Mouse (Mus musculus): ENCODE results near the gene Nup153. TPM values are rescaled to one million over a fixed set of nuclear protein-coding genes. Genes with fewer than 3 reads are reported as not detected.

Nup153 gene
- polyA plus RNA-seq, 1 experiment from 2014 or later = 27.7 TPM

- Histone ChIP-seq H3K4me2 (ENCODE audit: low read depth, low read length) (no peak overlapping the region), H3K27me3 (ENCODE audit: control insufficient read depth, insufficient read depth, low read length) (no peaks in the 10 kb centered on the region), H3K9ac (replicated peaks; ENCODE audit: low read depth, low read length) (no peak overlapping the region), H3K4me1 (ENCODE audit: control insufficient read depth, insufficient read depth, low read length) (peaks cover 9% of the 10 kb centered on the region), H3K9me3 (ENCODE audit: control insufficient read depth, low read length) (no peaks in the 10 kb centered on the region), H3K4me3 (ENCODE audit: low read depth, low read length) (no peak overlapping the region), H3K27ac (ENCODE audit: low read depth, low read length) (no peak overlapping the region), H3K36me3 (ENCODE audit: control insufficient read depth, insufficient read depth, low read length) (no peaks in the 10 kb centered on the region)
- ATAC-seq (ENCODE audit: low read depth) = no peak
Observed at GRCm38 (mm10) chr13:46724371-46724770, 3.4 kb downstream of the Nup153 start.

GRCm38 (mm10) chr13:46721009-46721408, 6.7 kb downstream of the Nup153 start:
- no peak for ATAC-seq (ENCODE audit: low read depth)
- peaks cover 8% of the 10 kb centered on the region for H3K4me1 ChIP-seq (ENCODE audit: control insufficient read depth, insufficient read depth, low read length)
- no peak overlapping the region for H3K4me3 ChIP-seq (ENCODE audit: low read depth, low read length)
- H3K27ac ChIP-seq (ENCODE audit: low read depth, low read length) = no peak overlapping the region
- H3K27me3 ChIP-seq (ENCODE audit: control insufficient read depth, insufficient read depth, low read length) = no peaks in the 10 kb centered on the region
- H3K9me3 ChIP-seq (ENCODE audit: control insufficient read depth, low read length) = no peaks in the 10 kb centered on the region
- H3K9ac ChIP-seq (replicated peaks; ENCODE audit: low read depth, low read length) = no peak overlapping the region
- H3K4me2 ChIP-seq (ENCODE audit: low read depth, low read length) = no peak overlapping the region
- H3K36me3 ChIP-seq (ENCODE audit: control insufficient read depth, insufficient read depth, low read length) = no peaks in the 10 kb centered on the region

GRCm38 (mm10) chr13:46718893-46719400, 8.8 kb downstream of the Nup153 start:
- H3K36me3 ChIP-seq (ENCODE audit: control insufficient read depth, insufficient read depth, low read length) = no peaks in the 10 kb centered on the region
- no peaks in the 10 kb centered on the region for H3K27me3 ChIP-seq (ENCODE audit: control insufficient read depth, insufficient read depth, low read length)
- no peak overlapping the region for H3K4me3 ChIP-seq (ENCODE audit: low read depth, low read length)
- no peak overlapping the region for H3K27ac ChIP-seq (ENCODE audit: low read depth, low read length)
- no peak overlapping the region for H3K4me2 ChIP-seq (ENCODE audit: low read depth, low read length)
- H3K9me3 ChIP-seq (ENCODE audit: control insufficient read depth, low read length) = no peaks in the 10 kb centered on the region
- H3K4me1 ChIP-seq (ENCODE audit: control insufficient read depth, insufficient read depth, low read length) = no peaks in the 10 kb centered on the region
- no peak overlapping the region for H3K9ac ChIP-seq (replicated peaks; ENCODE audit: low read depth, low read length)
- 79% methylated on average over 5 of the region's 5 CpGs for WGBS
- ATAC-seq (ENCODE audit: low read depth) = no peak

GRCm38 (mm10) chr13:46715976-46716639, 11.6 kb downstream of the Nup153 start:
- 77% methylated on average over 3 of the region's 3 CpGs for WGBS
- Histone ChIP-seq H3K27me3 (ENCODE audit: control insufficient read depth, insufficient read depth, low read length) (no peaks in the 10 kb centered on the region), H3K4me1 (ENCODE audit: control insufficient read depth, insufficient read depth, low read length) (no peaks in the 10 kb centered on the region), H3K4me2 (ENCODE audit: low read depth, low read length) (no peak overlapping the region), H3K27ac (ENCODE audit: low read depth, low read length) (no peak overlapping the region), H3K4me3 (ENCODE audit: low read depth, low read length) (no peak overlapping the region), H3K36me3 (ENCODE audit: control insufficient read depth, insufficient read depth, low read length) (peaks cover 16% of the 10 kb centered on the region), H3K9me3 (ENCODE audit: control insufficient read depth, low read length) (no peaks in the 10 kb centered on the region), H3K9ac (replicated peaks; ENCODE audit: low read depth, low read length) (no peak overlapping the region)
- no peak for ATAC-seq (ENCODE audit: low read depth)

GRCm38 (mm10) chr13:46713486-46713885, 14.3 kb downstream of the Nup153 start:
- Histone ChIP-seq H3K9ac (replicated peaks; ENCODE audit: low read depth, low read length) (no peak overlapping the region), H3K27ac (ENCODE audit: low read depth, low read length) (no peak overlapping the region), H3K4me2 (ENCODE audit: low read depth, low read length) (no peak overlapping the region), H3K4me1 (ENCODE audit: control insufficient read depth, insufficient read depth, low read length) (no peaks in the 10 kb centered on the region), H3K27me3 (ENCODE audit: control insufficient read depth, insufficient read depth, low read length) (no peaks in the 10 kb centered on the region), H3K9me3 (ENCODE audit: control insufficient read depth, low read length) (no peaks in the 10 kb centered on the region), H3K36me3 (ENCODE audit: control insufficient read depth, insufficient read depth, low read length) (peaks cover 23% of the 10 kb centered on the region), H3K4me3 (ENCODE audit: low read depth, low read length) (no peak overlapping the region)
- WGBS = 95% methylated on average over 5 of the region's 5 CpGs
- ATAC-seq (ENCODE audit: low read depth) = no peak

- WGBS = 90% methylated on average over 5 of the region's 5 CpGs
- Histone ChIP-seq H3K4me2 (ENCODE audit: low read depth, low read length) (no peak overlapping the region), H3K36me3 (ENCODE audit: control insufficient read depth, insufficient read depth, low read length) (peaks cover 12% of the 10 kb centered on the region; the same call in 1 of the 2 replicates), H3K9me3 (ENCODE audit: control insufficient read depth, low read length) (no peaks in the 10 kb centered on the region), H3K27ac (ENCODE audit: low read depth, low read length) (no peak overlapping the region), H3K4me1 (ENCODE audit: control insufficient read depth, insufficient read depth, low read length) (no peaks in the 10 kb centered on the region), H3K27me3 (ENCODE audit: control insufficient read depth, insufficient read depth, low read length) (no peaks in the 10 kb centered on the region), H3K9ac (replicated peaks; ENCODE audit: low read depth, low read length) (no peak overlapping the region), H3K4me3 (ENCODE audit: low read depth, low read length) (no peak overlapping the region)
- no peak for ATAC-seq (ENCODE audit: low read depth)
Observed at GRCm38 (mm10) chr13:46703138-46703537, 24.6 kb downstream of the Nup153 start.

- Histone ChIP-seq H3K27me3 (ENCODE audit: control insufficient read depth, insufficient read depth, low read length) (no peaks in the 10 kb centered on the region), H3K36me3 (ENCODE audit: control insufficient read depth, insufficient read depth, low read length) (peaks cover 5% of the 10 kb centered on the region; the same call in 1 of the 2 replicates), H3K4me2 (ENCODE audit: low read depth, low read length) (no peak overlapping the region), H3K9ac (replicated peaks; ENCODE audit: low read depth, low read length) (no peak overlapping the region), H3K27ac (ENCODE audit: low read depth, low read length) (no peak overlapping the region), H3K4me3 (ENCODE audit: low read depth, low read length) (no peak overlapping the region), H3K4me1 (ENCODE audit: control insufficient read depth, insufficient read depth, low read length) (no peaks in the 10 kb centered on the region), H3K9me3 (ENCODE audit: control insufficient read depth, low read length) (no peaks in the 10 kb centered on the region)
- 91% methylated on average over 2 of the region's 2 CpGs for WGBS
- ATAC-seq (ENCODE audit: low read depth) = no peak
Observed at GRCm38 (mm10) chr13:46701486-46701885, 26.3 kb downstream of the Nup153 start.

GRCm38 (mm10) chr13:46699372-46699771, 28.4 kb downstream of the Nup153 start:
- Histone ChIP-seq H3K9me3 (ENCODE audit: control insufficient read depth, low read length) (no peaks in the 10 kb centered on the region), H3K9ac (replicated peaks; ENCODE audit: low read depth, low read length) (no peak overlapping the region), H3K4me3 (ENCODE audit: low read depth, low read length) (no peak overlapping the region), H3K4me2 (ENCODE audit: low read depth, low read length) (no peak overlapping the region), H3K4me1 (ENCODE audit: control insufficient read depth, insufficient read depth, low read length) (no peaks in the 10 kb centered on the region), H3K27me3 (ENCODE audit: control insufficient read depth, insufficient read depth, low read length) (no peaks in the 10 kb centered on the region), H3K36me3 (ENCODE audit: control insufficient read depth, insufficient read depth, low read length) (peaks cover 8% of the 10 kb centered on the region), H3K27ac (ENCODE audit: low read depth, low read length) (no peak overlapping the region)
- 100% methylated on average over 1 of the region's 1 CpGs for WGBS
- no peak for ATAC-seq (ENCODE audit: low read depth)

- Histone ChIP-seq H3K9me3 (ENCODE audit: control insufficient read depth, low read length) (no peaks in the 10 kb centered on the region), H3K27ac (ENCODE audit: low read depth, low read length) (no peak overlapping the region), H3K9ac (replicated peaks; ENCODE audit: low read depth, low read length) (no peak overlapping the region), H3K4me1 (ENCODE audit: control insufficient read depth, insufficient read depth, low read length) (no peaks in the 10 kb centered on the region), H3K27me3 (ENCODE audit: control insufficient read depth, insufficient read depth, low read length) (no peaks in the 10 kb centered on the region), H3K36me3 (ENCODE audit: control insufficient read depth, insufficient read depth, low read length) (peaks cover 11% of the 10 kb centered on the region), H3K4me3 (ENCODE audit: low read depth, low read length) (no peak overlapping the region), H3K4me2 (ENCODE audit: low read depth, low read length) (no peak overlapping the region)
- no peak for ATAC-seq (ENCODE audit: low read depth)
- WGBS = 91% methylated on average over 2 of the region's 2 CpGs
Observed at GRCm38 (mm10) chr13:46696788-46697187, 31.0 kb downstream of the Nup153 start.
